Mouse (Mus musculus) heart, embryonic 16.5 days (tissue): ENCODE measurements around the gene Kbtbd4. TPM values are rescaled to one million over a fixed set of nuclear protein-coding genes. Genes with fewer than 3 reads are reported as not detected.

Experiments used
- ATAC-seq: fragments of 200-750 bp; cut with Nextera tagmentation; replicated peaks from 2 replicates; pipeline ENCODE4 v1.8.0; 2017; ENCODE audit warnings: moderate number of reproducible peaks; ENCODE audit not compliant: insufficient read depth, low FRiP score; ENCODE audit errors: extremely low read depth
- H3K27ac ChIP-seq: fragments of 300-500 bp; sonication (generic); 2 replicates; pipeline ENCODE4 v1.5.1; 2014; ENCODE audit warnings: mild to moderate bottlenecking, low read length, control low read depth, moderate library complexity
- H3K27me3 ChIP-seq: fragments of 300-500 bp; sonication (generic); 2 replicates; pipeline ENCODE4 v1.6.1; 2014; ENCODE audit warnings: low read length, mixed read lengths; ENCODE audit not compliant: control insufficient read depth, insufficient read depth
- H3K36me3 ChIP-seq: fragments of 300-500 bp; sonication (generic); 2 replicates; pipeline ENCODE4 v1.6.1; 2014; ENCODE audit not compliant: control insufficient read depth, insufficient read depth
- H3K4me1 ChIP-seq: fragments of 300-500 bp; sonication (generic); 2 replicates; pipeline ENCODE4 v1.6.1; 2014; ENCODE audit warnings: low read length, mixed read lengths; ENCODE audit not compliant: control insufficient read depth, insufficient read depth
- H3K4me2 ChIP-seq: fragments of 300-500 bp; sonication (generic); 2 replicates; pipeline ENCODE4 v1.6.1; 2014; ENCODE audit warnings: low read depth, mild to moderate bottlenecking, control low read depth, low read length
- H3K4me3 ChIP-seq: fragments of 300-500 bp; sonication (generic); 2 replicates; pipeline ENCODE4 v1.5.1; 2014; ENCODE audit warnings: mild to moderate bottlenecking, control low read depth, low read length
- H3K9ac ChIP-seq: fragments of 300-500 bp; sonication (generic); 2 replicates; pipeline ENCODE4 v1.6.1; 2014; ENCODE audit warnings: low read length, control low read depth
- H3K9me3 ChIP-seq: fragments of 300-500 bp; sonication (generic); replicated peaks from 2 replicates; pipeline ENCODE4 v1.6.1; 2016; ENCODE audit warnings: low read length; ENCODE audit not compliant: control insufficient read depth
- WGBS: fragments of 180-500 bp; shearing (Covaris S2); extraction: QIAGEN DNeasy Blood & Tissue Kit; methylation state at CpG from one replicate; pipeline ENCODE4 v1.1.7; 2014; 5-methylcytosine and 5-hydroxymethylcytosine counted together
- polyA plus RNA-seq: library from polyadenylated mRNA; unstranded; fragments of >200 nt; fragmentation: Nextera tagmentation; extraction: Ambion mirVana; gene quantifications from 2 replicates; pipeline ENCODE4 v1.2.1, GENCODE M21; 2015

Gene Kbtbd4
- polyA plus RNA-seq, 1 experiment from 2014 or later = 29.1 TPM

- Histone ChIP-seq H3K36me3 (no peaks in the 10 kb centered on the region), H3K4me2 (no peak overlapping the region), H3K27me3 (no peaks in the 10 kb centered on the region), H3K4me3 (no peak overlapping the region), H3K9ac (no peak overlapping the region), H3K4me1 (peaks cover 21% of the 10 kb centered on the region), H3K9me3 (no peaks in the 10 kb centered on the region), H3K27ac (no peak overlapping the region)
- ATAC-seq = no peak
- 68% methylated on average over 3 of the region's 3 CpGs for WGBS
These were observed 33.8 kb downstream of the Kbtbd4 start for GRCm38 (mm10) chr2:90938362-90938761.

- H3K27ac ChIP-seq = peak overlapping the region; percentile 91
- H3K9me3 ChIP-seq = no peaks in the 10 kb centered on the region
- peaks cover 26% of the 10 kb centered on the region for H3K4me1 ChIP-seq
- H3K36me3 ChIP-seq = no peaks in the 10 kb centered on the region
- H3K4me3 ChIP-seq = peak overlapping the region; percentile 100
- 43% methylated on average over 8 of the region's 8 CpGs for WGBS
- ATAC-seq = peak; percentile 4; the same call in 1 of the 2 replicates
- peak overlapping the region; percentile 91 for H3K9ac ChIP-seq
- no peaks in the 10 kb centered on the region for H3K27me3 ChIP-seq
- peak overlapping the region; percentile 73 for H3K4me2 ChIP-seq
These were observed 35.2 kb downstream of the Kbtbd4 start for GRCm38 (mm10) chr2:90939750-90940149.

- peak within 1 kb of the TSS; percentile 86 for H3K4me2 ChIP-seq
- H3K4me3 ChIP-seq = peak within 1 kb of the TSS; percentile 100
- no peaks in the 10 kb centered on the region for H3K9me3 ChIP-seq
- H3K36me3 ChIP-seq = no peaks in the 10 kb centered on the region
- ATAC-seq = peak; percentile 95
- WGBS = under 1% methylated on average over 90 of the region's 113 CpGs
- H3K4me1 ChIP-seq = peaks cover 26% of the 10 kb centered on the region
- H3K27me3 ChIP-seq = no peaks in the 10 kb centered on the region
- peak within 1 kb of the TSS; percentile 91 for H3K9ac ChIP-seq
- peak within 1 kb of the TSS; percentile 91 for H3K27ac ChIP-seq
These were observed 36.0 kb downstream of the Kbtbd4 start, which contains the start of gene Celf1 for GRCm38 (mm10) chr2:90940233-90941229. Celf1 (plus strand) TSS chr2:90940382.

GRCm38 (mm10) chr2:90941744-90942143 is 37.2 kb downstream of the Kbtbd4 start:
- no peaks in the 10 kb centered on the region for H3K27me3 ChIP-seq
- peak overlapping the region; percentile 91; the same call in 1 of the 2 replicates for H3K27ac ChIP-seq
- whole genome bisulfite sequencing = 48% methylated on average over 2 of the region's 2 CpGs
- H3K4me2 ChIP-seq = peak overlapping the region; percentile 86
- no peaks in the 10 kb centered on the region for H3K9me3 ChIP-seq
- peak overlapping the region; percentile 91; the same call in 1 of the 2 replicates for H3K9ac ChIP-seq
- H3K4me1 ChIP-seq = peaks cover 31% of the 10 kb centered on the region
- no peak for ATAC-seq
- 0 out of 2 replicates have a peak, but pooled peaks cover 4% of the 10 kb centered on the region for H3K36me3 ChIP-seq
- peak overlapping the region; percentile 100 for H3K4me3 ChIP-seq

- no peak overlapping the region for H3K9ac ChIP-seq
- no peaks in the 10 kb centered on the region for H3K27me3 ChIP-seq
- no peak overlapping the region for H3K4me3 ChIP-seq
- H3K36me3 ChIP-seq = 0 out of 2 replicates have a peak, but pooled peaks cover 4% of the 10 kb centered on the region
- H3K27ac ChIP-seq = no peak overlapping the region
- ATAC-seq = no peak
- no peak overlapping the region for H3K4me2 ChIP-seq
- WGBS = 84% methylated on average over 5 of the region's 5 CpGs
- peaks cover 23% of the 10 kb centered on the region for H3K4me1 ChIP-seq
- H3K9me3 ChIP-seq = no peaks in the 10 kb centered on the region
These were observed 45.6 kb downstream of the Kbtbd4 start for GRCm38 (mm10) chr2:90950149-90950548.

GRCm38 (mm10) chr2:90950582-90951194 is 46.1 kb downstream of the Kbtbd4 start:
- Histone ChIP-seq H3K4me1 (peaks cover 26% of the 10 kb centered on the region), H3K27ac (peak overlapping the region; percentile 7; the same call in 1 of the 2 replicates), H3K27me3 (no peaks in the 10 kb centered on the region), H3K36me3 (0 out of 2 replicates have a peak, but pooled peaks cover 4% of the 10 kb centered on the region), H3K9ac (no peak overlapping the region), H3K4me3 (no peak overlapping the region), H3K4me2 (no peak overlapping the region), H3K9me3 (no peaks in the 10 kb centered on the region)
- ATAC-seq = peak; percentile 45; the same call in 1 of the 2 replicates

GRCm38 (mm10) chr2:90953461-90953860 is 48.9 kb downstream of the Kbtbd4 start:
- Histone ChIP-seq H3K9me3 (no peaks in the 10 kb centered on the region), H3K4me3 (no peak overlapping the region), H3K4me2 (no peak overlapping the region), H3K9ac (no peak overlapping the region), H3K27ac (no peak overlapping the region), H3K4me1 (peaks cover 28% of the 10 kb centered on the region), H3K27me3 (no peaks in the 10 kb centered on the region), H3K36me3 (no peaks in the 10 kb centered on the region)
- no peak for ATAC-seq
- 44% methylated on average over 3 of the region's 3 CpGs for WGBS

GRCm38 (mm10) chr2:90956053-90956452 is 51.5 kb downstream of the Kbtbd4 start:
- no peak for ATAC-seq
- H3K9ac ChIP-seq = no peak overlapping the region
- H3K27me3 ChIP-seq = no peaks in the 10 kb centered on the region
- no peak overlapping the region for H3K4me2 ChIP-seq
- H3K9me3 ChIP-seq = no peaks in the 10 kb centered on the region
- peaks cover 21% of the 10 kb centered on the region for H3K4me1 ChIP-seq
- WGBS = 47% methylated on average over 1 of the region's 1 CpGs
- H3K27ac ChIP-seq = no peak overlapping the region
- H3K4me3 ChIP-seq = no peak overlapping the region
- no peaks in the 10 kb centered on the region for H3K36me3 ChIP-seq
